Mouse (Mus musculus): Measurements from ENCODE around the gene Thsd7a. TPM values are rescaled to one million over a fixed set of nuclear protein-coding genes. Genes with fewer than 3 reads are reported as not detected.

The Thsd7a gene
- polyA plus RNA-seq, 1 experiment from 2014 or later: 29.8 TPM

DNA sequence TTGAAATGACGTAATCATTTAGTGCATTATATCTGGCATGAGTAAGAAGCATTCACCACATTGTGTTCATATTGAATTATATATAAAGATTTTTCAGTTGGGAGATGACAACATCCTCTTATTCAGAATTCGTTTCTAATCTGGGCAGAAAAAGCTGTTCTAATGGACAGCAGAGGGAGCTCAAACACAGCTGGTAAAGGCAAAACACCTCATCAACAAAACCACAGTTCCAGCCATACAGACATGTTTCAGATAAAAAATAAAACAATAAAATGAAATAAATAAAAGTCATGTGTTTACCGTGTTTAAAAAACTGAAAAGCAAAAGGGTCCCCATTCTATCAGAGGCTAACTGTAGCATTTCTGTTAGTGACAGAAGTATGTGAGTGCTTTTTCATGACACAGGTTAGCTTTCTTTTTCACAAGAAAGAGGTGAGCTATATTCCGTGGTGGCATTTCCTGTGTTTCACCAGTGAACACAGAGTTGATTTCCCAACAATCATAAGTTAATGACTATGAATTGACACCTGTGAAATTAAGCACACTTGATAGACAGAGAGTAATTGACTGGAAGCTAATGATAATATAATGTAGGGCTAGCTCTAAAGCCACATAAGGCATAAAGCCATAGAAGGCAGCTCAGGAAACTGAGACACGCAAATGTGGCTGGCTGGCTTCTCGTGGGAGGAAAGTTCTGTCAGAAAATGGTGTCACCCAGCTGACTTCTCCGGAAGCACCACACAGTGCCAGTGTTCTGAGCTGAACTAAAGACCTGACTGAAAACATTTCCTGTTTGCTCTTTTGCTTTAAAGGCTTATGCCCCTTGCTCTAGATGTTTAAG is 433.9 kb downstream of the Thsd7a start:
- Histone ChIP-seq H3K27me3 (ENCODE audit: insufficient read depth, poor library complexity, severe bottlenecking) (no peaks in the 10 kb centered on the region), H3K27ac (no peak overlapping the region), H3K4me3 (no peak overlapping the region), H3K9me3 (no peaks in the 10 kb centered on the region), H3K4me1 (replicated peaks) (no peaks in the 10 kb centered on the region), H3K36me3 (no peaks in the 10 kb centered on the region)
- DNase-seq (ENCODE audit: low spot score): no peak
- WGBS: 65% methylated on average over 7 of the region's 7 CpGs

DNA sequence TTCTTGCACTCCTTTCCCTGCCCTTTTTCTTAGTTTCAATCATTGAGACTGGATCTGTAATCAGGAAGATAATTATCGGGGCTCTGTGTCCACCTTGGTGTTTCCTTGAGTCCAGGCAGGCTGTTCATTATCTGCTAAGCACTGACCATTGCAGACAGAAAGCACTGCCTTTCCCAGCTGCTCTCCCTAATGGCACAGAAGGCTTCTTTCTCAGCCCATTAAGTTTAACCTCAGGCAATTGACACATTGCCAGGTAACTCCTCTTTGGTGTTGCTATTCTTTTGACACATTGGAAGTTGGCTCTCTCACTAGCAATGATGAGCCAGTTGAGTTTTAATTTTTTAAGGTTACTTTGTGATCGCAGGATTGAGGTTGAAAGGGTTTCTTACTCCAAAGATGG is 441.7 kb downstream of the Thsd7a start:
- no peak for DNase-seq (ENCODE audit: low spot score)
- H3K9me3 ChIP-seq: peaks cover 14% of the 10 kb centered on the region
- no peaks in the 10 kb centered on the region for H3K27me3 ChIP-seq (ENCODE audit: insufficient read depth, poor library complexity, severe bottlenecking)
- H3K4me1 ChIP-seq (replicated peaks): no peaks in the 10 kb centered on the region
- H3K4me3 ChIP-seq: no peak overlapping the region
- no peak overlapping the region for H3K27ac ChIP-seq
- WGBS: 94% methylated on average over 2 of the region's 2 CpGs
- no peaks in the 10 kb centered on the region for H3K36me3 ChIP-seq

DNA sequence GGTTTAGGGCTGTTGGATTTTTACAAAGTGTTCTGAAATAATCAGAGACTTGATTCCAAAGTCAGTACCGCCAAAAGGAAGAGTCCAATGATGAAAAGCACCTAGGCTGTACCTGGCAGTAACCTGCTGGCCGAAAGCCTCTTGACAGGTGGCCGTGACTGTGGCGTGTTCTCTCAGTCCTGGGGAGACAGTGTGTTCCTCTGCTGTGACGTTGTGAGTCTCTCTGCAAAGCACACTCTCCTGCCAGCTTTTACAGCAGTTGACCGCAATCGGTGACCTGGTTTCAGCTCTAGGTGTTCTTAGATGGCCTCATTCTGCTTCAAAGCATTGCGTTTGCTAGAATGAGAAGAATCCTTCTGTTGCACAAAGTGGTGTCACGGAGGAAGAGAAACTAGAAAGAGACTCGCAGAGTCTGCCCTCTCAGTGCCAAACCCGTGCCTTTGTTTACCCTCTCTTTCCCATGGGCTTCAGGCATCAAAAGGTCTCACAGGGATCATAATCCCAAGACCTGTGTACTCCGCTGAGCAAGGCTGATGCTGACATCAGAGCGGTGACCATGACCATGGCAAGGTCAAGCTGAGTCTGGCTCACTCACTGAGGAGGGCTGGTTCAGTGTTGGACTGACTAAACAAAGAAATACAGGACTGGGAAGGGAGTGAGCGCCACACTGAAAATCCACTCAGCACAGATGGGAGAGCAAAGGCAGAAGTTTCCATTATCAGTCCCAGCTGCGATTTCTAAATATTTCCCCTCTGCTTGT is 486.4 kb downstream of the Thsd7a start:
- H3K9me3 ChIP-seq: no peaks in the 10 kb centered on the region
- H3K4me1 ChIP-seq (replicated peaks): peaks cover 27% of the 10 kb centered on the region
- H3K36me3 ChIP-seq: no peaks in the 10 kb centered on the region
- H3K27me3 ChIP-seq (ENCODE audit: insufficient read depth, poor library complexity, severe bottlenecking): no peaks in the 10 kb centered on the region
- no peak overlapping the region for H3K27ac ChIP-seq
- no peak for DNase-seq (ENCODE audit: low spot score)
- WGBS: 85% methylated on average over 15 of the region's 15 CpGs
- no peak overlapping the region for H3K4me3 ChIP-seq

All from hindbrain, embryonic 10.5 days (tissue).